Mouse (Mus musculus): ENCODE results near the gene Cnih2. TPM values are rescaled to one million over a fixed set of nuclear protein-coding genes. Genes with fewer than 3 reads are reported as not detected.

Cnih2 gene
- polyA plus RNA-seq, 1 experiment: 3.7 TPM

- no peaks in the 10 kb centered on the region for H3K36me3 ChIP-seq (ENCODE audit: control insufficient read depth, insufficient read depth, low read length)
- H3K27me3 ChIP-seq (ENCODE audit: control insufficient read depth, insufficient read depth, low read length): no peaks in the 10 kb centered on the region; the same call in 1 of the 2 replicates
- whole genome bisulfite sequencing: 43% methylated on average over 9 of the region's 9 CpGs
- no peak overlapping the region for H3K27ac ChIP-seq (ENCODE audit: control insufficient read depth, insufficient read depth, low read length)
- TF ChIP-seq POLR2A (IDR thresholded peaks at IDR 0.05; ENCODE audit: control insufficient read depth, extremely low read depth, insufficient read depth, low read length, poor library complexity) (no peak), CTCF (IDR thresholded peaks at IDR 0.05; ENCODE audit: borderline replicate concordance, control insufficient read depth, extremely low read depth, insufficient read depth, low read length, poor library complexity) (peak; percentile 87)
- no peaks in the 10 kb centered on the region for H3K4me1 ChIP-seq (replicated peaks; ENCODE audit: control insufficient read depth, insufficient read depth, low read length)
- peak; percentile 39 for DNase-seq
- H3K4me3 ChIP-seq (ENCODE audit: control insufficient read depth, insufficient read depth, low read length): no peak overlapping the region
Observed at GRCm38 (mm10) chr19:5053909-5054308, 44.4 kb downstream of the Cnih2 start.

- Histone ChIP-seq H3K27me3 (ENCODE audit: control insufficient read depth, insufficient read depth, low read length) (no peaks in the 10 kb centered on the region; the same call in 1 of the 2 replicates), H3K36me3 (ENCODE audit: control insufficient read depth, insufficient read depth, low read length) (no peaks in the 10 kb centered on the region), H3K27ac (ENCODE audit: control insufficient read depth, insufficient read depth, low read length) (no peak overlapping the region), H3K4me3 (ENCODE audit: control insufficient read depth, insufficient read depth, low read length) (no peak overlapping the region), H3K4me1 (replicated peaks; ENCODE audit: control insufficient read depth, insufficient read depth, low read length) (no peaks in the 10 kb centered on the region)
- TF ChIP-seq POLR2A (IDR thresholded peaks at IDR 0.05; ENCODE audit: control insufficient read depth, extremely low read depth, insufficient read depth, low read length, poor library complexity): no peak
- no peak for TF ChIP-seq CTCF (IDR thresholded peaks at IDR 0.05; ENCODE audit: borderline replicate concordance, control insufficient read depth, extremely low read depth, insufficient read depth, low read length, poor library complexity)
- DNase-seq: no peak
- 89% methylated on average over 17 of the region's 17 CpGs for WGBS
Observed at GRCm38 (mm10) chr19:5052853-5053252, 45.5 kb downstream of the Cnih2 start.

GRCm38 (mm10) chr19:5052166-5052822 is 46.0 kb downstream of the Cnih2 start:
- no peak for TF ChIP-seq POLR2A (IDR thresholded peaks at IDR 0.05; ENCODE audit: control insufficient read depth, extremely low read depth, insufficient read depth, low read length, poor library complexity)
- no peak for TF ChIP-seq CTCF (IDR thresholded peaks at IDR 0.05; ENCODE audit: borderline replicate concordance, control insufficient read depth, extremely low read depth, insufficient read depth, low read length, poor library complexity)
- no peaks in the 10 kb centered on the region; the same call in 1 of the 2 replicates for H3K27me3 ChIP-seq (ENCODE audit: control insufficient read depth, insufficient read depth, low read length)
- no peaks in the 10 kb centered on the region for H3K4me1 ChIP-seq (replicated peaks; ENCODE audit: control insufficient read depth, insufficient read depth, low read length)
- H3K36me3 ChIP-seq (ENCODE audit: control insufficient read depth, insufficient read depth, low read length): peaks cover 2% of the 10 kb centered on the region
- 48% methylated on average over 25 of the region's 25 CpGs for WGBS
- no peak overlapping the region for H3K4me3 ChIP-seq (ENCODE audit: control insufficient read depth, insufficient read depth, low read length)
- no peak overlapping the region for H3K27ac ChIP-seq (ENCODE audit: control insufficient read depth, insufficient read depth, low read length)
- DNase-seq: no peak

GRCm38 (mm10) chr19:5051515-5051914 is 46.8 kb downstream of the Cnih2 start:
- H3K27ac ChIP-seq (ENCODE audit: control insufficient read depth, insufficient read depth, low read length): no peak overlapping the region

GRCm38 (mm10) chr19:5051031-5051430 is 47.3 kb downstream of the Cnih2 start:
- no peak for TF ChIP-seq CTCF (IDR thresholded peaks at IDR 0.05; ENCODE audit: borderline replicate concordance, control insufficient read depth, extremely low read depth, insufficient read depth, low read length, poor library complexity)
- TF ChIP-seq POLR2A (IDR thresholded peaks at IDR 0.05; ENCODE audit: control insufficient read depth, extremely low read depth, insufficient read depth, low read length, poor library complexity): no peak
- no peak overlapping the region for H3K27ac ChIP-seq (ENCODE audit: control insufficient read depth, insufficient read depth, low read length)
- no peaks in the 10 kb centered on the region for H3K4me1 ChIP-seq (replicated peaks; ENCODE audit: control insufficient read depth, insufficient read depth, low read length)
- no peak for DNase-seq
- peaks cover 13% of the 10 kb centered on the region for H3K36me3 ChIP-seq (ENCODE audit: control insufficient read depth, insufficient read depth, low read length)
- H3K27me3 ChIP-seq (ENCODE audit: control insufficient read depth, insufficient read depth, low read length): no peaks in the 10 kb centered on the region; the same call in 1 of the 2 replicates
- no peak overlapping the region for H3K4me3 ChIP-seq (ENCODE audit: control insufficient read depth, insufficient read depth, low read length)
- 14% methylated on average over 17 of the region's 17 CpGs for WGBS

More at GRCm38 (mm10) chr19:5051515-5051914, 46.8 kb downstream of the Cnih2 start:
- Histone ChIP-seq H3K27me3 (ENCODE audit: control insufficient read depth, insufficient read depth, low read length) (no peaks in the 10 kb centered on the region; the same call in 1 of the 2 replicates), H3K4me1 (replicated peaks; ENCODE audit: control insufficient read depth, insufficient read depth, low read length) (no peaks in the 10 kb centered on the region), H3K4me3 (ENCODE audit: control insufficient read depth, insufficient read depth, low read length) (no peak overlapping the region), H3K36me3 (ENCODE audit: control insufficient read depth, insufficient read depth, low read length) (peaks cover 10% of the 10 kb centered on the region)
- DNase-seq: no peak
- TF ChIP-seq POLR2A (IDR thresholded peaks at IDR 0.05; ENCODE audit: control insufficient read depth, extremely low read depth, insufficient read depth, low read length, poor library complexity) (no peak), CTCF (IDR thresholded peaks at IDR 0.05; ENCODE audit: borderline replicate concordance, control insufficient read depth, extremely low read depth, insufficient read depth, low read length, poor library complexity) (no peak)
- 84% methylated on average over 3 of the region's 3 CpGs for WGBS

- no peak for TF ChIP-seq CTCF (IDR thresholded peaks at IDR 0.05; ENCODE audit: borderline replicate concordance, control insufficient read depth, extremely low read depth, insufficient read depth, low read length, poor library complexity)
- no peak for TF ChIP-seq POLR2A (IDR thresholded peaks at IDR 0.05; ENCODE audit: control insufficient read depth, extremely low read depth, insufficient read depth, low read length, poor library complexity)
- no peak for DNase-seq
- Histone ChIP-seq H3K4me1 (replicated peaks; ENCODE audit: control insufficient read depth, insufficient read depth, low read length) (no peaks in the 10 kb centered on the region), H3K27me3 (ENCODE audit: control insufficient read depth, insufficient read depth, low read length) (no peaks in the 10 kb centered on the region; the same call in 1 of the 2 replicates), H3K27ac (ENCODE audit: control insufficient read depth, insufficient read depth, low read length) (no peak within 1 kb of the TSS), H3K36me3 (ENCODE audit: control insufficient read depth, insufficient read depth, low read length) (peaks cover 13% of the 10 kb centered on the region), H3K4me3 (ENCODE audit: control insufficient read depth, insufficient read depth, low read length) (no peak within 1 kb of the TSS)
- WGBS: 31% methylated on average over 14 of the region's 14 CpGs
Observed at GRCm38 (mm10) chr19:5050047-5050905, 48.0 kb downstream of the Cnih2 start, which contains the start of gene Rin1. Gene Rin1 (plus strand): TSS chr19:5050481.
